In genomic region chr13:51615815-51616214, GRCm38 (mm10) we compare ENCODE assay signal across 24 mouse cellular contexts. TPM values are rescaled to one million over a fixed set of nuclear protein-coding genes. Genes with fewer than 3 reads are reported as not detected.
DNase-seq lines count a peak whose midpoint lies in the region; ATAC-seq lines count a peak whose summit lies in the region.
"Had no signal": no experiment of that assay in that cellular context is flagged by ENCODE, and none has a peak within 500 bp of the region (broad histone marks: within the 10 kb centered on the region; RNA-seq: fewer than 3 reads in every experiment).

No protein-coding gene starts in this region.

- no peak overlapping the region for H3K4me2 ChIP-seq in heart, embryonic 11.5 days

- H3K36me3 ChIP-seq in heart, embryonic 11.5 days (ENCODE audit: control insufficient read depth, insufficient read depth, low read length) = no peaks in the 10 kb centered on the region
- H3K36me3 ChIP-seq: G1E; midbrain, embryonic 12.5 days had no signal

- no peak overlapping the region for H3K27ac ChIP-seq in heart, embryonic 11.5 days (ENCODE audit: low read depth, low read length)
- H3K27ac ChIP-seq: heart, adult 2 months; kidney, postnatal 0 days; macrophage; midbrain, embryonic 12.5 days had no signal

- no peak overlapping the region for H3K4me3 ChIP-seq in heart, embryonic 11.5 days (ENCODE audit: low read depth, low read length)
- H3K4me3 ChIP-seq: erythroblast, embryonic 14.5 days; heart, adult 2 months; midbrain, embryonic 12.5 days; myocyte had no signal

- no peaks in the 10 kb centered on the region for H3K27me3 ChIP-seq in heart, embryonic 11.5 days (ENCODE audit: control insufficient read depth, insufficient read depth, low read length)
- H3K27me3 ChIP-seq: midbrain, embryonic 12.5 days had no signal

- no peaks in the 10 kb centered on the region for H3K4me1 ChIP-seq in heart, embryonic 11.5 days (ENCODE audit: control insufficient read depth, insufficient read depth, low read length)

- peak; percentile 11 to 30 for DNase-seq in heart, postnatal 14 days
- peak; percentile 21 for DNase-seq in urinary bladder, postnatal 14 days (ENCODE audit: low spot score)
- DNase-seq in urinary bladder, postnatal 36 days (ENCODE audit: low spot score in 2 of 2) = no peak
- peak; percentile 27 for DNase-seq in fibroblast of lung, adult 2 months (ENCODE audit: low read depth)
- DNase-seq in spleen, adult 18-20 months = no peak
- no peak for DNase-seq in left cerebral cortex, postnatal 14 days (ENCODE audit: low spot score in 2 of 2)
- no peak for DNase-seq in thymus, postnatal 10 days (ENCODE audit: low spot score in 2 of 2)
- DNase-seq: adrenal gland, postnatal 10 days; cerebellum, adult 11 months; cerebellum, postnatal 14 days; layer of hippocampus, postnatal 36 days; lung, adult 2 months; right cerebral cortex, postnatal 4 days had no signal

- intact Hi-C loops in heart, postnatal 14 days (cut with DNase I) = loop anchor here (5.0 kb wide), 3 partner anchors 49 to 424 kb away; partner anchors contain the start of gene Shc3
- intact Hi-C loops in left cerebral cortex, postnatal 14 days (cut with DNase I) = loop anchor here (5.0 to 10.0 kb wide), 2 partner anchors 194 to 421 kb away; no protein-coding TSS in a partner anchor

- no peak overlapping the region for H3K9ac ChIP-seq in heart, embryonic 11.5 days (ENCODE audit: low read depth, low read length)
- H3K9ac ChIP-seq: midbrain, embryonic 12.5 days had no signal

- no peaks in the 10 kb centered on the region for H3K9me3 ChIP-seq in heart, embryonic 11.5 days (replicated peaks; ENCODE audit: control insufficient read depth, low read length)
- H3K9me3 ChIP-seq: G1E; midbrain, embryonic 12.5 days had no signal

- WGBS in heart, embryonic 11.5 days (ENCODE audit: insufficient replicate concordance) = 60% methylated on average over 10 of the region's 10 CpGs

- ATAC-seq in heart, embryonic 11.5 days (replicated peaks; ENCODE audit: insufficient number of reproducible peaks, low FRiP score, low TSS enrichment) = no peak
- ATAC-seq: intestine, embryonic 16.5 days had no signal

RNA-seq across cellular contexts. Expression of gene Cks2, which starts 29.2 kb away (rescaled TPM):
- total RNA-seq in heart, postnatal 14 days (2021) = 10 to 100 TPM in 1 of 2 experiments, 1 to 10 TPM in 1; 7.1 to 13.9 TPM
- 295 and 306 TPM in 2 replicates for polyA plus RNA-seq in heart, embryonic 11.5 days (2014; fragmentation: Nextera tagmentation; extraction: Ambion mirVana)
- total RNA-seq in left cerebral cortex, postnatal 14 days (2021) = 1 to 10 TPM; 2.4 to 3.6 TPM

RNA-seq across cellular contexts. Expression of gene Secisbp2, which starts 35.7 kb away (rescaled TPM):
- 10 to 100 TPM; 18.3 to 20.6 TPM for total RNA-seq in heart, postnatal 14 days (2021)
- 21.9 and 22.8 TPM in 2 replicates for polyA plus RNA-seq in heart, embryonic 11.5 days (2014; fragmentation: Nextera tagmentation; extraction: Ambion mirVana)
- 10 to 100 TPM; 16.0 to 16.9 TPM for total RNA-seq in left cerebral cortex, postnatal 14 days (2021)

RNA-seq across cellular contexts. Expression of gene Shc3, which starts 46.6 kb away (rescaled TPM):
- 1 to 10 TPM; 2.6 to 3.0 TPM for total RNA-seq in heart, postnatal 14 days (2021)
- 0.21 and 0.31 TPM in 2 replicates for polyA plus RNA-seq in heart, embryonic 11.5 days (2014; fragmentation: Nextera tagmentation; extraction: Ambion mirVana)
- 100 to 1,000 TPM; 218 to 226 TPM for total RNA-seq in left cerebral cortex, postnatal 14 days (2021)
- total RNA-seq: hematopoietic stem cell, adult 5-6 weeks; neutrophil, adult 5-6 weeks had no signal
- polyA plus RNA-seq: erythroblast, embryonic 14.5 days; G1E; macrophage had no signal

Comparison
In these comparisons a context has a peak if more than half of its experiments do, and no peak if none do; other contexts are left out.
1. DNase-seq: peak in heart, postnatal 14 days (2 of 2), urinary bladder, postnatal 14 days (single experiment) and fibroblast of lung, adult 2 months (single experiment); none in urinary bladder, postnatal 36 days (0 of 2), spleen, adult 18-20 months (0 of 2), left cerebral cortex, postnatal 14 days (0 of 2) and thymus, postnatal 10 days (0 of 2).
2. RNA of gene Shc3, which starts 46.6 kb away (total RNA-seq): 218 to 226 TPM in left cerebral cortex, postnatal 14 days; 2.6 to 3.0 TPM in heart, postnatal 14 days; every median in the first group is over 10 times any median in the second.